ENCODE assay signal across 18 mouse cellular contexts in genomic region chr1:60718580-60718979, GRCm38 (mm10). TPM values are rescaled to one million over a fixed set of nuclear protein-coding genes. Genes with fewer than 3 reads are reported as not detected.
DNase-seq lines count a peak whose midpoint lies in the region; TF ChIP-seq lines count a peak whose summit lies in the region.
"Had no signal": no experiment of that assay in that cellular context is flagged by ENCODE, and none has a peak within 500 bp of the region (broad histone marks: within the 10 kb centered on the region; RNA-seq: fewer than 3 reads in every experiment).

No protein-coding gene starts in this region.

- no peak for TF ChIP-seq POLR2A in heart, adult 2 months (IDR thresholded peaks at IDR 0.05; ENCODE audit: insufficient read depth, low read depth, low read length)
- TF ChIP-seq POLR2A in myocyte (IDR thresholded peaks at IDR 0.05; ENCODE audit: insufficient read length, low read depth) = no peak

- no peak overlapping the region for H3K4me3 ChIP-seq in heart, adult 2 months
- H3K4me3 ChIP-seq in heart, embryonic 10.5 days = no peak overlapping the region
- no peak overlapping the region for H3K4me3 ChIP-seq in myocyte
- H3K4me3 ChIP-seq: embryonic facial prominence, embryonic 13.5 days; forebrain, embryonic 13.5 days; intestine, embryonic 15.5 days; limb, embryonic 13.5 days; midbrain, embryonic 15.5 days; neural tube, embryonic 12.5 days had no signal

- TF ChIP-seq CTCF in heart, adult 2 months (IDR thresholded peaks at IDR 0.05) = no peak

- peaks cover 22% of the 10 kb centered on the region for H3K36me3 ChIP-seq in heart, adult 2 months (ENCODE audit: control insufficient read depth, insufficient read depth, low read length)
- no peaks in the 10 kb centered on the region for H3K36me3 ChIP-seq in heart, embryonic 10.5 days
- no peaks in the 10 kb centered on the region for H3K36me3 ChIP-seq in myocyte (ENCODE audit: control insufficient read depth, insufficient read depth)
- H3K36me3 ChIP-seq: embryonic facial prominence, embryonic 13.5 days; intestine, embryonic 15.5 days; limb, embryonic 13.5 days; midbrain, embryonic 15.5 days; neural tube, embryonic 12.5 days had no signal

- WGBS in heart, adult 2 months = 34% methylated on average over 4 of the region's 4 CpGs
- WGBS in heart, embryonic 10.5 days = 79% methylated on average over 4 of the region's 4 CpGs

- DNase-seq in heart, adult 2 months = peak in 1 of 2 experiments; percentile 39
- no peak for DNase-seq in heart, embryonic 10.5 days (ENCODE audit: low spot score)
- DNase-seq in lung, adult 18-20 months = peak; percentile 20 to 50
- no peak for DNase-seq in lung, postnatal 4 days
- DNase-seq in kidney, postnatal 25 days = peak; percentile 35 to 45
- no peak for DNase-seq in embryo, embryonic 11 days
- no peak for DNase-seq in cerebellum, adult 8-10 months
- DNase-seq: adrenal gland, postnatal 14 days; B cell, adult 2 months; cerebellum, postnatal 25 days; thymus, adult 2 months had no signal

- H3K4me2 ChIP-seq in myocyte (ENCODE audit: low read depth) = peak overlapping the region; percentile 7
- H3K4me2 ChIP-seq: embryonic facial prominence, embryonic 13.5 days; forebrain, embryonic 13.5 days; intestine, embryonic 15.5 days; limb, embryonic 13.5 days; midbrain, embryonic 15.5 days; neural tube, embryonic 12.5 days had no signal

- H3ac ChIP-seq in myocyte (ENCODE audit: control insufficient read depth, insufficient read length) = no peak overlapping the region

- H3K27ac ChIP-seq in heart, adult 2 months = peak overlapping the region; percentile 95
- no peak overlapping the region for H3K27ac ChIP-seq in heart, embryonic 10.5 days
- H3K27ac ChIP-seq: embryonic facial prominence, embryonic 13.5 days; forebrain, embryonic 13.5 days; intestine, embryonic 15.5 days; limb, embryonic 13.5 days; midbrain, embryonic 15.5 days; neural tube, embryonic 12.5 days had no signal

- peaks cover 32% of the 10 kb centered on the region for H3K4me1 ChIP-seq in heart, adult 2 months (ENCODE audit: control insufficient read depth, insufficient read depth, low read length)
- H3K4me1 ChIP-seq in heart, embryonic 10.5 days = no peaks in the 10 kb centered on the region
- H3K4me1 ChIP-seq: embryonic facial prominence, embryonic 13.5 days; midbrain, embryonic 15.5 days; neural tube, embryonic 12.5 days had no signal

- no peaks in the 10 kb centered on the region for H3K27me3 ChIP-seq in heart, adult 2 months (ENCODE audit: control insufficient read depth, insufficient read depth, low read length)
- no peaks in the 10 kb centered on the region for H3K27me3 ChIP-seq in heart, embryonic 10.5 days (ENCODE audit: insufficient read depth, poor library complexity, severe bottlenecking)
- H3K27me3 ChIP-seq in myocyte (ENCODE audit: control insufficient read depth, insufficient read depth, insufficient read length) = no peaks in the 10 kb centered on the region
- H3K27me3 ChIP-seq: embryonic facial prominence, embryonic 13.5 days; forebrain, embryonic 13.5 days; intestine, embryonic 15.5 days; limb, embryonic 13.5 days; midbrain, embryonic 15.5 days; neural tube, embryonic 12.5 days had no signal

- no peak overlapping the region for H3K9ac ChIP-seq in heart, adult 2 months (ENCODE audit: low read depth, low read length)
- H3K9ac ChIP-seq: embryonic facial prominence, embryonic 13.5 days; forebrain, embryonic 13.5 days; intestine, embryonic 15.5 days; limb, embryonic 13.5 days; midbrain, embryonic 15.5 days; neural tube, embryonic 12.5 days had no signal

- no peaks in the 10 kb centered on the region for H3K9me3 ChIP-seq in heart, embryonic 10.5 days
- H3K9me3 ChIP-seq: embryonic facial prominence, embryonic 13.5 days; forebrain, embryonic 13.5 days; intestine, embryonic 15.5 days; limb, embryonic 13.5 days; midbrain, embryonic 15.5 days; neural tube, embryonic 12.5 days had no signal

- intact Hi-C loops in heart, adult 2 months (cut with DNase I) = loop anchor here (5.0 kb wide), 4 partner anchors 104 to 306 kb away; no protein-coding TSS in a partner anchor

- TF ChIP-seq EP300 in heart, adult 2 months (IDR thresholded peaks at IDR 0.05; ENCODE audit: insufficient read depth, low read depth, low read length) = no peak

- H3K79me2 ChIP-seq in heart, adult 2 months (replicated peaks; ENCODE audit: control insufficient read depth, insufficient read depth, low read length) = no peaks in the 10 kb centered on the region
- no peaks in the 10 kb centered on the region for H3K79me2 ChIP-seq in myocyte (ENCODE audit: control insufficient read depth, insufficient read depth)

TF ChIP-seq in myocyte, 11 proteins besides CTCF, POLR2A, EP300 and RAD21:
- TF ChIP-seq MYOD1 (IDR thresholded peaks at IDR 0.05; ENCODE audit: control insufficient read depth in 1 of 3, insufficient read length in 2 of 3, low read depth in 2 of 3) = no peak
- TF ChIP-seq TCF3 (IDR thresholded peaks at IDR 0.05; ENCODE audit: insufficient read length, low read depth) = no peak
- no peak for TF ChIP-seq TCF12 (IDR thresholded peaks at IDR 0.05; ENCODE audit: insufficient read depth, poor library complexity, severe bottlenecking)
- TF ChIP-seq E2F4 (IDR thresholded peaks at IDR 0.05; ENCODE audit: insufficient read depth) = no peak
- no peak for TF ChIP-seq MYOG (IDR thresholded peaks at IDR 0.05; ENCODE audit: control insufficient read depth in 1 of 3, insufficient read depth in 1 of 3, insufficient read length in 2 of 3, low read depth in 2 of 3)
- TF ChIP-seq REST (IDR thresholded peaks at IDR 0.05; ENCODE audit: insufficient read depth, insufficient read length) = no peak
- TF ChIP-seq SRF (IDR thresholded peaks at IDR 0.05; ENCODE audit: control insufficient read depth, insufficient read length, low read depth) = no peak
TF ChIP-seq in myocyte: peak in this region for 0.

RNA-seq across cellular contexts. Expression of gene Cd28, which starts 2.0 kb away (rescaled TPM):
- 10 to 100 TPM; 11.8 to 15.6 TPM for total RNA-seq in heart, adult 2 months (2021)
- 1.2 and 2.4 TPM in 2 replicates for polyA plus RNA-seq in heart, adult 2 months (2012; rRNA removed)
- 0.16 TPM in 2 replicates for polyA plus RNA-seq in heart, embryonic 10.5 days (2016; fragmentation: Nextera tagmentation; extraction: Ambion mirVana)
- polyA plus RNA-seq in myocyte (2012; fragmentation: generic; extraction: Trizol) = 0.35 TPM

Comparison
In these comparisons a context has a peak if more than half of its experiments do, and no peak if none do; other contexts are left out.
1. DNase-seq: peak in lung, adult 18-20 months (2 of 2) and kidney, postnatal 25 days (2 of 2); none in heart, embryonic 10.5 days (single experiment), lung, postnatal 4 days (0 of 2), embryo, embryonic 11 days (single experiment) and cerebellum, adult 8-10 months (single experiment).